In genomic region chr16:44421735-44422134, GRCm38 (mm10) we compare ENCODE assay signal across 33 mouse cellular contexts. TPM values are rescaled to one million over a fixed set of nuclear protein-coding genes. Genes with fewer than 3 reads are reported as not detected.
"Had no signal": no experiment of that assay in that cellular context is flagged by ENCODE, and none has a peak within 500 bp of the region (broad histone marks: within the 10 kb centered on the region; RNA-seq: fewer than 3 reads in every experiment).

No protein-coding gene starts in this region.

- H3K27ac ChIP-seq: left cerebral cortex, adult 2 months; limb, embryonic 10.5 days; limb, embryonic 12.5 days; limb, embryonic 13.5 days; limb, embryonic 15.5 days; liver, embryonic 12.5 days; liver, embryonic 13.5 days; liver, embryonic 14.5 days; liver, embryonic 15.5 days; lung, embryonic 15.5 days; macrophage; midbrain, embryonic 10.5 days; midbrain, embryonic 12.5 days; midbrain, embryonic 13.5 days; midbrain, embryonic 15.5 days had no signal

- H3K9me3 ChIP-seq: limb, embryonic 10.5 days; limb, embryonic 12.5 days; limb, embryonic 13.5 days; limb, embryonic 15.5 days; liver, embryonic 12.5 days; liver, embryonic 13.5 days; liver, embryonic 15.5 days; lung, embryonic 15.5 days; midbrain, embryonic 10.5 days; midbrain, embryonic 12.5 days; midbrain, embryonic 13.5 days; midbrain, embryonic 15.5 days had no signal

- H3K4me3 ChIP-seq: left cerebral cortex, adult 2 months; limb, embryonic 10.5 days; limb, embryonic 12.5 days; limb, embryonic 13.5 days; limb, embryonic 15.5 days; liver, embryonic 12.5 days; liver, embryonic 13.5 days; liver, embryonic 15.5 days; lung, embryonic 15.5 days; megakaryocyte, embryonic 14.5 days; midbrain, embryonic 10.5 days; midbrain, embryonic 12.5 days; midbrain, embryonic 13.5 days; midbrain, embryonic 15.5 days; myocyte had no signal

- H3K27me3 ChIP-seq: limb, embryonic 12.5 days; limb, embryonic 13.5 days; limb, embryonic 15.5 days; liver, embryonic 12.5 days; liver, embryonic 13.5 days; liver, embryonic 15.5 days; lung, embryonic 15.5 days; megakaryocyte, embryonic 14.5 days; midbrain, embryonic 12.5 days; midbrain, embryonic 13.5 days; midbrain, embryonic 15.5 days had no signal

- H3K36me3 ChIP-seq: limb, embryonic 10.5 days; limb, embryonic 12.5 days; limb, embryonic 13.5 days; limb, embryonic 15.5 days; liver, embryonic 12.5 days; liver, embryonic 13.5 days; liver, embryonic 15.5 days; lung, embryonic 15.5 days; midbrain, embryonic 10.5 days; midbrain, embryonic 12.5 days; midbrain, embryonic 13.5 days; midbrain, embryonic 15.5 days had no signal

- H3K4me2 ChIP-seq: limb, embryonic 12.5 days; limb, embryonic 13.5 days; limb, embryonic 15.5 days; liver, embryonic 11.5 days; liver, embryonic 12.5 days; liver, embryonic 13.5 days; liver, embryonic 15.5 days; lung, embryonic 14.5 days; lung, embryonic 15.5 days; midbrain, embryonic 11.5 days; midbrain, embryonic 12.5 days; midbrain, embryonic 13.5 days; midbrain, embryonic 15.5 days had no signal

- H3K9ac ChIP-seq: limb, embryonic 12.5 days; limb, embryonic 13.5 days; limb, embryonic 15.5 days; liver, embryonic 12.5 days; liver, embryonic 13.5 days; liver, embryonic 14.5 days; liver, embryonic 15.5 days; liver, postnatal 0 days; lung, embryonic 14.5 days; lung, embryonic 15.5 days; midbrain, embryonic 12.5 days; midbrain, embryonic 13.5 days; midbrain, embryonic 15.5 days had no signal

- H3K4me1 ChIP-seq: limb, embryonic 10.5 days; limb, embryonic 12.5 days; limb, embryonic 13.5 days; limb, embryonic 15.5 days; liver, embryonic 12.5 days; liver, embryonic 13.5 days; liver, embryonic 15.5 days; midbrain, embryonic 10.5 days; midbrain, embryonic 12.5 days; midbrain, embryonic 13.5 days; midbrain, embryonic 15.5 days had no signal

- DNase-seq: left cerebral cortex, postnatal 4 days; liver; liver, embryonic 13.5 days; liver, postnatal 0 days; lung, adult 18-20 months; lung, adult 2 months; lung, embryonic 14.5 days; lung, postnatal 10 days; lung, postnatal 14 days; lung, postnatal 36 days; lung, postnatal 4 days; midbrain, embryonic 14.5 days had no signal

RNA-seq across cellular contexts. Expression of gene Cfap44, which starts 27.1 kb away (rescaled TPM):
- total RNA-seq: liver, adult 2 months; megakaryocyte progenitor cell, adult 5-6 weeks; megakaryocyte-erythroid progenitor cell, adult 5-6 weeks had no signal
- polyA plus RNA-seq: liver, adult 2 months; macrophage; myocyte had no signal
